Mouse (Mus musculus) MEL (cell line): ENCODE results near the gene Lsm8. TPM values are rescaled to one million over a fixed set of nuclear protein-coding genes. Genes with fewer than 3 reads are reported as not detected.

Experiments
- DNase-seq: peaks from one replicate; pipeline ENCODE4 v3.0.0; 2011; ENCODE audit warnings: low read depth, low spot score
- H3K27ac ChIP-seq: 2 replicates; pipeline ENCODE4 v1.5.1; 2012; ENCODE audit warnings: low read depth, mild to moderate bottlenecking, control low read depth, low read length, moderate library complexity; ENCODE audit not compliant: control insufficient read depth
- H3K27me3 ChIP-seq, 2 experiments: fragments of 150-350 bp in 1 of 2; sonication (generic) in 1 of 2; 2 replicates each; pipeline ENCODE4 v1.6.1; 2012; ENCODE audit warnings: low read length in 2 of 2, mild to moderate bottlenecking in 2 of 2, improper control_type of control experiment in 1 of 2, moderate library complexity in 1 of 2; ENCODE audit not compliant: insufficient read depth in 2 of 2, control insufficient read depth in 1 of 2
- H3K36me3 ChIP-seq, 2 experiments: 2 replicates each; pipeline ENCODE4 v1.6.1; 2012 to 2014; ENCODE audit warnings: low read length in 2 of 2, improper control_type of control experiment in 1 of 2, inconsistent platforms in 1 of 2, mild to moderate bottlenecking in 1 of 2; ENCODE audit not compliant: insufficient read depth in 2 of 2, control insufficient read depth in 1 of 2
- H3K4me1 ChIP-seq, 2 experiments: fragments of 150-350 bp in 1 of 2; sonication (generic) in 1 of 2; 2 replicates each; pipeline ENCODE4 v1.6.1; 2012; ENCODE audit warnings: low read length in 2 of 2, improper control_type of control experiment in 1 of 2, mild to moderate bottlenecking in 1 of 2; ENCODE audit not compliant: insufficient read depth in 2 of 2, control insufficient read depth in 1 of 2
- H3K4me3 ChIP-seq, 2 experiments: fragments of 150-350 bp in 1 of 2; sonication (generic) in 1 of 2; 2 replicates each; pipeline ENCODE4 v1.5.1; 2012; ENCODE audit warnings: low read depth in 2 of 2, low read length in 2 of 2, mild to moderate bottlenecking in 2 of 2, moderate library complexity in 2 of 2, control low read depth in 1 of 2, improper control_type of control experiment in 1 of 2; ENCODE audit not compliant: control insufficient read depth in 1 of 2, insufficient read depth in 1 of 2
- H3K79me2 ChIP-seq: 2 replicates; pipeline ENCODE4 v1.6.1; 2012; ENCODE audit warnings: mild to moderate bottlenecking, low read length, moderate library complexity; ENCODE audit not compliant: control insufficient read depth, poor library complexity, insufficient read depth
- H3K9ac ChIP-seq: 2 replicates; pipeline ENCODE4 v1.6.1; 2012; ENCODE audit warnings: low read depth, mild to moderate bottlenecking, control low read depth, low read length, moderate library complexity; ENCODE audit not compliant: control insufficient read depth, poor library complexity, severe bottlenecking
- H3K9me3 ChIP-seq: fragments of 150-350 bp; sonication (generic); replicated peaks from 2 replicates; pipeline ENCODE4 v1.6.1; 2012; ENCODE audit warnings: mild to moderate bottlenecking, low read length, improper control_type of control experiment, moderate library complexity; ENCODE audit not compliant: insufficient read depth
- BHLHE40 ChIP-seq: IDR thresholded peaks from 2 replicates; pipeline ENCODE4 v1.6.1; 2012; ENCODE audit warnings: low read depth, mild to moderate bottlenecking, inconsistent platforms, low read length, improper control_type of control experiment, borderline replicate concordance
- CHD1 ChIP-seq: IDR thresholded peaks from 2 replicates; pipeline ENCODE4 v1.6.1; 2012; ENCODE audit warnings: low read depth, mild to moderate bottlenecking, inconsistent platforms, low read length, improper control_type of control experiment
- E2F4 ChIP-seq: IDR thresholded peaks from 2 replicates; pipeline ENCODE4 v1.6.1; 2011; ENCODE audit warnings: low read depth, low read length, improper control_type of control experiment, borderline replicate concordance
- MAFK ChIP-seq: IDR thresholded peaks from 2 replicates; pipeline ENCODE4 v1.6.1; 2011; ENCODE audit warnings: low read depth, mild to moderate bottlenecking, low read length, improper control_type of control experiment, borderline replicate concordance
- MAX ChIP-seq: IDR thresholded peaks from 2 replicates; pipeline ENCODE4 v1.6.1; 2011; ENCODE audit warnings: low read length, improper control_type of control experiment
- MXI1 ChIP-seq: IDR thresholded peaks from 2 replicates; pipeline ENCODE4 v1.6.1; 2011; ENCODE audit warnings: mild to moderate bottlenecking, low read depth, low read length, improper control_type of control experiment
- MYB ChIP-seq: IDR thresholded peaks from 2 replicates; pipeline ENCODE4 v1.6.1; 2011; ENCODE audit warnings: mild to moderate bottlenecking, low read depth, low read length, improper control_type of control experiment
- MYC ChIP-seq: IDR thresholded peaks from 2 replicates; pipeline ENCODE4 v1.6.1; 2011; ENCODE audit warnings: low read depth, mild to moderate bottlenecking, low read length, improper control_type of control experiment, moderate library complexity
- NELFE ChIP-seq: IDR thresholded peaks from 2 replicates; pipeline ENCODE4 v1.6.1; 2011; ENCODE audit warnings: low read depth, low read length, improper control_type of control experiment
- POLR2A ChIP-seq, 2 experiments: IDR thresholded peaks; 2 replicates each; pipeline ENCODE4 v1.6.1; 2011 to 2012; ENCODE audit warnings: low read length in 2 of 2, mild to moderate bottlenecking in 2 of 2, control low read depth in 1 of 2, improper control_type of control experiment in 1 of 2, low read depth in 1 of 2, moderate library complexity in 1 of 2; ENCODE audit not compliant: control insufficient read depth in 1 of 2, insufficient read depth in 1 of 2, poor library complexity in 1 of 2
- RCOR1 ChIP-seq: IDR thresholded peaks from 2 replicates; pipeline ENCODE4 v1.6.1; 2012; ENCODE audit warnings: low read depth, mild to moderate bottlenecking, inconsistent platforms, low read length, improper control_type of control experiment
- TBP ChIP-seq: IDR thresholded peaks from 2 replicates; pipeline ENCODE4 v1.8.0; 2011; ENCODE audit warnings: low read depth, low read length, improper control_type of control experiment
- UBTF ChIP-seq: IDR thresholded peaks from 2 replicates; pipeline ENCODE4 v1.6.1; 2012; ENCODE audit warnings: low read depth, mild to moderate bottlenecking, inconsistent platforms, low read length, improper control_type of control experiment, moderate library complexity, borderline replicate concordance; ENCODE audit not compliant: insufficient read depth
- USF1 ChIP-seq: IDR thresholded peaks from 2 replicates; pipeline ENCODE4 v1.6.1; 2014; ENCODE audit warnings: low read depth, mild to moderate bottlenecking, inconsistent platforms, low read length, improper control_type of control experiment, moderate library complexity
- polyA plus RNA-seq, 2 experiments: library from polyadenylated mRNA; stranded (reverse) in 1 of 2; unstranded in 1 of 2; fragments of >175 nt in 1 of 2; fragments of >200 nt in 1 of 2; gene quantifications; 2 replicates each; pipeline versions ENCODE4 v1.2.1 to v1.2.4; 2012; ENCODE audit warnings: low replicate concordance in 2 of 2, low read depth in 1 of 2; ENCODE audit not compliant: insufficient read length in 2 of 2, insufficient read depth in 1 of 2, missing spikeins in 1 of 2
- total RNA-seq: library from RNA; depleted of rRNA; stranded (reverse); fragments of 300-350 nt; gene quantifications from 2 replicates; pipeline ENCODE4 v1.2.3, GENCODE M21; 2012; rRNA removed

Lsm8 gene
- total and polyA plus RNA-seq, 3 experiments = 106 to 111 TPM; not detected in 1

DNA sequence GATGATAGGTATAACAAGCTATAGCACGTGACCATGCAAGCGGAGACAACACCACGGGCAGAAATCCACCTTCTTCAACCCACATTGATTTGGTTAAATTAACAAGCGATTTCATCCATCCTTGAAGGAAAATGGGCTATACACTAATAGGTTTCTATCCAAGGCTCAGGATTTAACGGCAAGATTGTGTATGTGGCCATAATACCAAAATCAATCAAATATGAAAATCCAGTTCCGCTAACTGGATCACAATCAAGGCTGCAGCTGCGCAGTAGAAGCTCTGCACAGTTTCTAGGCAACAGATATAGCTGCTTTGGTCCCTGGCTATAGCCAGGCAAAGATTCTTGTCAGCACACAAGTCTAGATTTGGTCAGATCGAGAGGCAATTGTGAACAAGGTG lies 17.6 kb downstream of the Lsm8 start, which contains the start of gene Ankrd7:
TSS of gene Ankrd7 (plus strand) at position 301 of the 400 bp plus-strand sequence.
- no peaks in the 10 kb centered on the region for H3K36me3 ChIP-seq
- H3K9me3 ChIP-seq = no peaks in the 10 kb centered on the region
- H3K79me2 ChIP-seq = no peaks in the 10 kb centered on the region
- no peaks in the 10 kb centered on the region for H3K4me1 ChIP-seq
- peaks cover 0 to 3% of the 10 kb centered on the region in 2 experiments; a peak in 2 of 4 replicates for H3K27me3 ChIP-seq
- DNase-seq = no peak
- H3K4me3 ChIP-seq = no peak within 1 kb of the TSS
- no peak for TF ChIP-seq CHD1
- H3K9ac ChIP-seq = no peak within 1 kb of the TSS
- no peak within 1 kb of the TSS for H3K27ac ChIP-seq

GRCm38 (mm10) chr6:18889030-18889429 lies 40.7 kb downstream of the Lsm8 start:
- Histone ChIP-seq H3K79me2 (no peaks in the 10 kb centered on the region), H3K4me1 (no peaks in the 10 kb centered on the region), H3K27me3 (peaks cover 0 to 4% of the 10 kb centered on the region in 2 experiments; a peak in 3 of 4 replicates), H3K36me3 (no peaks in the 10 kb centered on the region), H3K27ac (no peak overlapping the region), H3K4me3 (no peak overlapping the region), H3K9ac (no peak overlapping the region), H3K9me3 (no peaks in the 10 kb centered on the region)
- no peak for TF ChIP-seq CHD1
- no peak for TF ChIP-seq UBTF
- TF ChIP-seq MAX = no peak
- TF ChIP-seq MYB = no peak
- TF ChIP-seq MXI1 = no peak
- TF ChIP-seq E2F4 = no peak
- TF ChIP-seq MYC = no peak
- no peak for TF ChIP-seq MAFK
- no peak for TF ChIP-seq TBP
- no peak for TF ChIP-seq BHLHE40
- no peak for TF ChIP-seq NELFE
- DNase-seq = no peak

GRCm38 (mm10) chr6:18894142-18894541 lies 45.8 kb downstream of the Lsm8 start:
- Histone ChIP-seq H3K4me1 (no peaks in the 10 kb centered on the region), H3K36me3 (no peaks in the 10 kb centered on the region)
- TF ChIP-seq POLR2A (IDR thresholded peaks at IDR 0.05; ENCODE audit: control insufficient read depth in 1 of 2, insufficient read depth in 1 of 2, low read depth in 1 of 2, low read length in 2 of 2, poor library complexity in 1 of 2) (no peak), E2F4 (no peak), MYB (no peak), RCOR1 (no peak), USF1 (no peak)

More at GRCm38 (mm10) chr6:18894142-18894541, 45.8 kb downstream of the Lsm8 start:
- H3K4me3 ChIP-seq = no peak overlapping the region
- no peaks in the 10 kb centered on the region for H3K9me3 ChIP-seq
- no peak overlapping the region for H3K9ac ChIP-seq
- no peak for DNase-seq
- no peak overlapping the region for H3K27ac ChIP-seq
- H3K27me3 ChIP-seq = peaks cover 0 to 1% of the 10 kb centered on the region in 2 experiments; a peak in 1 of 4 replicates
- H3K79me2 ChIP-seq = no peaks in the 10 kb centered on the region

Other genes starting within 250 kb of the Lsm8 start
- gene Ankrd7, start 17.7 kb downstream of the Lsm8 start, total RNA-seq = not detected in 2 replicates
- not detected for gene Ankrd7, start 17.7 kb downstream of the Lsm8 start, polyA plus RNA-seq